Mouse (Mus musculus) small intestine, adult 2 months (tissue): Measurements from ENCODE around the gene Ncaph.

Experiments
- CTCF ChIP-seq: fragments of 200-500 bp; IDR thresholded peaks from 2 replicates; pipeline ENCODE4 v1.5.1; 2012; ENCODE audit warnings: low read depth, mild to moderate bottlenecking, control low read depth, inconsistent platforms, low read length, moderate library complexity, mixed read lengths; ENCODE audit not compliant: insufficient replicate concordance, insufficient read length; ENCODE audit errors: extremely low read depth
- POLR2A ChIP-seq: fragments of 200-500 bp; IDR thresholded peaks from 2 replicates; pipeline ENCODE4 v1.6.1; 2012; ENCODE audit warnings: low read depth, mild to moderate bottlenecking, control low read depth, inconsistent platforms, low read length, moderate library complexity

DNA sequence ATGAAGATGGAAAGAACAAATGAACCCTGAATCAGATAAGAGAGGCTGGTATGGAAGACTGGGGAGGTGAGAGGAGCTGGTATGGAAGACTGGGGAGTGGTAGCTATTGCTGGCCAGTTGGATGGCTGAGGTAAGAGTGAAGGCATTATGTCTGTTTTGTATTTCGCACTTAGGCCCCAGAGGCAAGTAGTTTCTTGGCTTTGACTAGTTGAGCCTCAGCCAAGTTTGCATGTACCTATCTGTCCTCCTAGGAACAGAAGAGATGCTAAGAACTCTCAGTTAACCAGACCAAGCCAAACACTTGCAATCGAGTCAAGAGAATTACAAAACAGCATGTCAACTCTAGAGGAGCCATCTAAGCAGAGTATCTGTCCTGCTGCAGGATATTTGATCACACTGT lies 59.6 kb downstream of the Ncaph start:
- TF ChIP-seq CTCF = no peak
- TF ChIP-seq POLR2A = no peak
